Mouse (Mus musculus): Measurements from ENCODE around the gene Rpp25l. TPM values are rescaled to one million over a fixed set of nuclear protein-coding genes. Genes with fewer than 3 reads are reported as not detected.

The Rpp25l gene
- polyA plus RNA-seq, 1 experiment: 9.0 TPM

GRCm38 (mm10) chr4:41676248-41677005, 36.9 kb downstream of the Rpp25l start:
- Histone ChIP-seq H3K4me3 (ENCODE audit: insufficient read depth, low read depth, low read length) (no peak overlapping the region), H3K27ac (replicated peaks; ENCODE audit: low read depth, low read length) (no peak overlapping the region), H3K4me1 (ENCODE audit: control insufficient read depth, insufficient read depth, insufficient read length, low read length) (peaks cover 3% of the 10 kb centered on the region; the same call in 1 of the 2 replicates)

DNA sequence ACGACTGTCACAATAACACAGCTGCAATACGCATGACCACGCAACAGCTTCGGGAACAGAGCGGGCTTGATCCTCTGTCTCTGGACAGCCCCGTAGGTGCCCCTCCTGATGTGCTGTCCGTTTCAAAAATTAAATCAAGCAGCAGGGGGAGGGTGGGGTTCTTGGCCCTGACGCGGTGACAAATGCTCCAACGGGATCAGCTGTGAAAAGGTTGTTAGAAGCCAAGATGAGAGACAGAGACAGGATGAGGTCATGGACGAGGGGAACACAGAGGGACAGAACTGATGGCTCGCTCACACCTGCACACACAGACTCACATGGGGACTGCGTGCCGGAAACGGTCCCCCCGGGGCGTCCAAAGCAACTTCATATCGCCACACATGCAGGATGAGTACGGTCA, 40.1 kb downstream of the Rpp25l start:
- Histone ChIP-seq H3K4me3 (ENCODE audit: insufficient read depth, low read depth, low read length) (no peak overlapping the region), H3K27ac (replicated peaks; ENCODE audit: low read depth, low read length) (no peak overlapping the region)

DNA sequence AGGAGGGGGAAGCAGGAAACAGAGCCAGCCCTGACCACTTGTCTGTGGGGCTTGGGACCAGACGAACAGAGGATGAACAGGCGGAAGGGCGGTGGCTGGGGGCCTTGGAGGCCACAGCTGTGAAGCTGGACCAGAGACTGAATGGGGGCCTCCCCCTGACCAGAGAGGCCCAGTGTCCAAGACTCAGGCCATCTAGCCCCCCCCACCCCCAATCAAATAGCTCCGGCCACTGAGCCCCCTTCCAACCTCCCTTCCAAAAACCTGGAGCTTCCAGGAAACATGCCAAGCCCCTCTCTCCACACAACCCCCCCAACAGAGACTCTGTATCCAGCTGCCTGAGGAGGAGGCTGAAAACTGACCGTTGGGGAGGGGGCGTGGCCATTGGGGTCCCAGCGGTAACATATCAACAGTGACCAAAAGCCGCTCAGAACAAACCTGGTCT, 40.8 kb downstream of the Rpp25l start:
- Histone ChIP-seq H3K4me3 (ENCODE audit: insufficient read depth, low read depth, low read length) (no peak overlapping the region), H3K27ac (replicated peaks; ENCODE audit: low read depth, low read length) (no peak overlapping the region), H3K4me1 (ENCODE audit: control insufficient read depth, insufficient read depth, insufficient read length, low read length) (no peaks in the 10 kb centered on the region; the same call in 1 of the 2 replicates)

More for the DNA sequence above, 40.1 kb downstream of the Rpp25l start:
- H3K4me1 ChIP-seq (ENCODE audit: control insufficient read depth, insufficient read depth, insufficient read length, low read length): no peaks in the 10 kb centered on the region; the same call in 1 of the 2 replicates

DNA sequence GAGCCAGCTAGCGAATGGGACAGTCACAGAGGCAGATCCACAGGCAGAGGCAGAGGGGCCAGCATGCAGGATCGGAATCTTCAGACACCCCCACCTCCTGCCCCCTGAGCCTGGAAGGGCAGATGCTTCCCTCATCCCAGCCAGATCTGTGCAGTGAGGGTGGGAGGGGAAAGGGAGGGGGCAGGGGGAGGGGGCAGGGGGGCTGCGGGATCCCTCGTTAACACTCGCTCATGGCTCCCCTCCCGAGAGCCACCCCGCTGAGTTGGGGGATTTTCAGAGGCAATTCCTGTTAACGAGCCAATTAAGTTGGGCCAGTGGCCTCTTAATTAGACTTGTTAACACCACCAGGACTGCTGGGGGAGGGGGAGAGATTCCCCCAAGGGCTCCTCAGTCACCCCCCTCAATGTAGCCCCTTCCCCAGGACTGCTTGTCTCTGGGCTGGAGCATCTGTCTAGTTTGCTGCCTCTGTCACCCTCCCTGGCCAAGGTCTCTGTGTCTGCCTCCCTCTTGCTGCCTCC, 41.3 kb downstream of the Rpp25l start:
- Histone ChIP-seq H3K27ac (replicated peaks; ENCODE audit: low read depth, low read length) (no peak overlapping the region), H3K4me1 (ENCODE audit: control insufficient read depth, insufficient read depth, insufficient read length, low read length) (no peaks in the 10 kb centered on the region; the same call in 1 of the 2 replicates), H3K4me3 (ENCODE audit: insufficient read depth, low read depth, low read length) (no peak overlapping the region)

- no peak overlapping the region for H3K4me3 ChIP-seq (ENCODE audit: insufficient read depth, low read depth, low read length)
- H3K4me1 ChIP-seq (ENCODE audit: control insufficient read depth, insufficient read depth, insufficient read length, low read length): no peaks in the 10 kb centered on the region
- H3K27ac ChIP-seq (replicated peaks; ENCODE audit: low read depth, low read length): no peak overlapping the region
Observed at GRCm38 (mm10) chr4:41671500-41671899, 41.8 kb downstream of the Rpp25l start.

DNA sequence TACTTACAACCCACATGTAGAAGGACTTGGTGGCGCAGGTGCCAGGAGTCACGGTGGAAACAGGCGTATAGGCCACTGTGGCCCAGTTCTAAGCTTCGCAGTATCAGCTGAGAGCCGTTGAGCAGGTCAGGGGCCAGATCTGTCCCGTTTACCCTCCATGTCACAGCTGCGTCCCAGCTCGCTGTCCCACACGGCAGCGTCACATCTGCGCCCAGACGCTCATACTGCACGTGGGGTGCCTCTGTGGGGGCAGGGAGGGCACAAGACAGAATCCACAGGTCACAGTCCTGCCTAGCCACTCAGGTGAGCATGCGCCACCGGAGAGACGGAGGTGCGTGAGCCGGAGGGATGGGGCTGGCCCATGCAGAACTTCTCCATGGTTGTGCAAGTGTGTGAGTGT, 42.5 kb downstream of the Rpp25l start:
- no peak overlapping the region for H3K27ac ChIP-seq (replicated peaks; ENCODE audit: low read depth, low read length)

DNA sequence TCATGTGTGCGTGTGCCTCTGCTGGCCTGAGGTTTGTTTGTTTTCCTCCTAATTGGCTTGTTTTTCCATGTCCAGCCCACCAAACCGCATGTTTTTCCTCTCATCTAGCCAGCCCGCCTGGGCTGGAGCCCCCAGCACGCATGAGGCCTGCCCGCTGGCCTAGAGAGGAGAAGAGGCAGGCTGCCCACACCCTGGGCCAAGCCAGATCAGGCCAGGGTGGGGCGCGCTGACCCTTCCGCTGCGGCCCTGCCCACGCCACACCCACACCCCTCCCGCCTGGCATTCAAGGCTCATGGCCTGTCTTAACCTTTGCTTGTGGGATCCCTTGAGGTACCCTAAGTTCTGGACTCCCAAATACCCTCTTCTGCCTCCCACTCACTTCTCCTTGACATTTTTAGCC, 46.7 kb downstream of the Rpp25l start:
- Histone ChIP-seq H3K4me3 (ENCODE audit: insufficient read depth, low read depth, low read length) (no peak overlapping the region), H3K4me1 (ENCODE audit: control insufficient read depth, insufficient read depth, insufficient read length, low read length) (no peaks in the 10 kb centered on the region; the same call in 1 of the 2 replicates), H3K27ac (replicated peaks; ENCODE audit: low read depth, low read length) (no peak overlapping the region)

More for the DNA sequence above, 42.5 kb downstream of the Rpp25l start:
- no peaks in the 10 kb centered on the region for H3K4me1 ChIP-seq (ENCODE audit: control insufficient read depth, insufficient read depth, insufficient read length, low read length)
- H3K4me3 ChIP-seq (ENCODE audit: insufficient read depth, low read depth, low read length): no peak overlapping the region

DNA sequence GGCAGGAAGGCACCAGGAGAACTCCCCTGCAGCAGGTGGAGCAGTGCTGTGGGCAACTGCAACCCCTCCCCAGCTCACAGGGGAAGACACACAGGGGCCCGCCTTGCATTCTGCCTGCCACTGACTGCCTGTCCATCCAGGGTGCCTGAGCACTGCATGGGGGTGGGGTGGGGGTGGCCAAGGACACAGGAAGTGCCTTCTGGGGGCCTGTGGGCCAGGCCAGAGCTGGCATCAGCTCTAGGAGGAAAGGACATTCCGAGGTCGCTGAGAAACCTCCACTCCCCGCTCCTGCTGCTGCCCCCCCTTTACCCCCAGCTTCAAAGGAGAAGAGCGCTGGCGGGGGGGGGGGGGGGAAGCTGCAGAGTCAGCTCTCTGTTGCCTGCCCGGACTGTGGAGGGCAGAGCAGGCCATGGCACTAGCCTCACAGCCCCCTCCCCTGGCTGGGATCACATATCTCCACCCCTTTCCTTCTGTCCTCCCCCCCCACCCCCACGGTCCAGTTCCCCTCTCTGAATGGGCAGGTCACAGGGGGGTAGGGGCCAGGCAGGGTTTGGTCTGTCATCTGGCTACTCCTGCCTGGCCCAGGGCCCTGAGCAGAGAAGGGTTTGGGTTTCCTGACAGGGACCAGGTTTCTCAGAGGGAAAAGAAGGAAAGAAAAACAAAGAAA, 48.2 kb downstream of the Rpp25l start:
- Histone ChIP-seq H3K4me1 (ENCODE audit: control insufficient read depth, insufficient read depth, insufficient read length, low read length) (no peaks in the 10 kb centered on the region; the same call in 1 of the 2 replicates), H3K27ac (replicated peaks; ENCODE audit: low read depth, low read length) (no peak overlapping the region), H3K4me3 (ENCODE audit: insufficient read depth, low read depth, low read length) (no peak overlapping the region)

- H3K4me3 ChIP-seq (ENCODE audit: insufficient read depth, low read depth, low read length): no peak overlapping the region
- no peaks in the 10 kb centered on the region; the same call in 1 of the 2 replicates for H3K4me1 ChIP-seq (ENCODE audit: control insufficient read depth, insufficient read depth, insufficient read length, low read length)
- H3K27ac ChIP-seq (replicated peaks; ENCODE audit: low read depth, low read length): no peak overlapping the region
Observed at GRCm38 (mm10) chr4:41664533-41664932, 48.8 kb downstream of the Rpp25l start.

- Histone ChIP-seq H3K4me1 (ENCODE audit: control insufficient read depth, insufficient read depth, insufficient read length, low read length) (no peaks in the 10 kb centered on the region; the same call in 1 of the 2 replicates), H3K27ac (replicated peaks; ENCODE audit: low read depth, low read length) (no peak overlapping the region), H3K4me3 (ENCODE audit: insufficient read depth, low read depth, low read length) (no peak overlapping the region)
Observed at GRCm38 (mm10) chr4:41663614-41664013, 49.7 kb downstream of the Rpp25l start.

DNA sequence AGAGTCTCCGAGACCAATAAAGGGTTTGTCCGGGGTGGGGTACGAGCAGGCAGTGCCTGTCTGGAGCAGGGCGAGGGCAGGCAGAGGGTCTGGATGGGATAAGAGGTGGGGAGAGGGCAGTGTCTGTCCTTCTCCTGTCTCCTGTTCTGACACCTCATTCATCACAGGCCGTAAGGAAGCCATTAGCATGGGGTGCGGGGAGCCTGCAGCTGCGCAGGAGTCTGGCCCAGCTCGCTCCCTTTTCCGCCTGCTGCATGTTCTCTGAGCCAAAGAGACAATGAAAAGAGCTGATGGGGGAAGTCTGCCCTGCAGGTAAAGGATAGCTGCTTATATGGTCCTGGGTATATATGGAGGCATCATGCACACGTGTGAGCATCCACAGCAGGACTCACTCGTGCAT, 50.6 kb downstream of the Rpp25l start:
- no peaks in the 10 kb centered on the region; the same call in 1 of the 2 replicates for H3K4me1 ChIP-seq (ENCODE audit: control insufficient read depth, insufficient read depth, insufficient read length, low read length)

More for the DNA sequence above, 50.6 kb downstream of the Rpp25l start:
- Histone ChIP-seq H3K4me3 (ENCODE audit: insufficient read depth, low read depth, low read length) (no peak overlapping the region), H3K27ac (replicated peaks; ENCODE audit: low read depth, low read length) (no peak overlapping the region)

Other genes with a start within 250 kb of the Rpp25l start
- gene Kif24, start 248.6 kb downstream of the Rpp25l start, polyA plus RNA-seq (2012; ENCODE audit: insufficient read depth, insufficient read length, missing spikeins): 0.55 TPM in 1 of 2 replicates, not detected in the other
- 60.1 and 71.7 TPM in 2 replicates for gene Nudt2, start 248.4 kb downstream of the Rpp25l start, polyA plus RNA-seq (2012; ENCODE audit: insufficient read depth, insufficient read length, missing spikeins)
- gene AI464131, start 210.5 kb downstream of the Rpp25l start, polyA plus RNA-seq (2012; ENCODE audit: insufficient read depth, insufficient read length, missing spikeins): 8.7 and 13.8 TPM in 2 replicates
- gene 1110017D15Rik, start 196.2 kb downstream of the Rpp25l start, polyA plus RNA-seq (2012; ENCODE audit: insufficient read depth, insufficient read length, missing spikeins): not detected in 2 replicates
- gene Fam219a, start 144.0 kb downstream of the Rpp25l start, polyA plus RNA-seq (2012; ENCODE audit: insufficient read depth, insufficient read length, missing spikeins): 6.8 and 7.8 TPM in 2 replicates
- gene Dnaic1, start 143.8 kb downstream of the Rpp25l start, polyA plus RNA-seq (2012; ENCODE audit: insufficient read depth, insufficient read length, missing spikeins): not detected in 2 replicates
- 1.8 TPM in 1 of 2 replicates, not detected in the other for gene Enho, start 73.2 kb downstream of the Rpp25l start, polyA plus RNA-seq (2012; ENCODE audit: insufficient read depth, insufficient read length, missing spikeins)
- 5.5 and 8.4 TPM in 2 replicates for gene Cntfr, start 16.4 kb downstream of the Rpp25l start, polyA plus RNA-seq (2012; ENCODE audit: insufficient read depth, insufficient read length, missing spikeins)
- 53.3 and 56.1 TPM in 2 replicates for gene Il11ra1, start 13.5 kb downstream of the Rpp25l start, polyA plus RNA-seq (2012; ENCODE audit: insufficient read depth, insufficient read length, missing spikeins)
- gene Dctn3, start 9.6 kb upstream of the Rpp25l start, polyA plus RNA-seq (2012; ENCODE audit: insufficient read depth, insufficient read length, missing spikeins): 111 and 118 TPM in 2 replicates
- not detected in 2 replicates for gene Arid3c, start 17.6 kb upstream of the Rpp25l start, polyA plus RNA-seq (2012; ENCODE audit: insufficient read depth, insufficient read length, missing spikeins)
- 30.4 and 38.3 TPM in 2 replicates for gene Galt, start 41.7 kb upstream of the Rpp25l start, polyA plus RNA-seq (2012; ENCODE audit: insufficient read depth, insufficient read length, missing spikeins)
- gene Sigmar1, start 42.6 kb upstream of the Rpp25l start, polyA plus RNA-seq (2012; ENCODE audit: insufficient read depth, insufficient read length, missing spikeins): 44.1 and 48.4 TPM in 2 replicates
- gene Ccl27a, start 60.7 kb upstream of the Rpp25l start, polyA plus RNA-seq (2012; ENCODE audit: insufficient read depth, insufficient read length, missing spikeins): 39.4 and 50.0 TPM in 2 replicates
- not detected in 2 replicates for gene Gm21541, start 190.1 kb upstream of the Rpp25l start, polyA plus RNA-seq (2012; ENCODE audit: insufficient read depth, insufficient read length, missing spikeins)
- 1.4 TPM in 1 of 2 replicates, not detected in the other for gene Gm20878, start 228.0 kb upstream of the Rpp25l start, polyA plus RNA-seq (2012; ENCODE audit: insufficient read depth, insufficient read length, missing spikeins)

Data from brown adipose tissue, adult 24 weeks (tissue).